Mouse (Mus musculus): ENCODE measurements around the gene Vmn1r65. TPM values are rescaled to one million over a fixed set of nuclear protein-coding genes. Genes with fewer than 3 reads are reported as not detected.
"Not testable (repeated sequence)": the region's sequence is repeated elsewhere in the genome, so short reads cannot be mapped to it uniquely, and the experiment has no call there.

Vmn1r65 gene
- total RNA-seq (2022) = not detected

- DNase-seq (ENCODE audit: low spot score in 2 of 2) = no peak
Measured at GRCm38 (mm10) chr7:6010910-6011309, at the start of gene Vmn1r65. Gene Vmn1r65, minus strand, starts transcription at chr7:6011010.

- no peak for DNase-seq (ENCODE audit: low spot score in 2 of 2)
Measured at GRCm38 (mm10) chr7:6044861-6045260, 34.1 kb upstream of the Vmn1r65 start, which contains the start of gene Nlrp4c. Gene Nlrp4c, plus strand, starts transcription at chr7:6045161.

- not testable (repeated sequence) for DNase-seq (ENCODE audit: low spot score in 2 of 2)
Measured at GRCm38 (mm10) chr7:5982426-5982825, 28.4 kb downstream of the Vmn1r65 start.

- not testable (repeated sequence) for DNase-seq (ENCODE audit: low spot score in 2 of 2)
Measured at GRCm38 (mm10) chr7:5972546-5972945, 38.3 kb downstream of the Vmn1r65 start.

Other genes with a start within 250 kb of the Vmn1r65 start
- not detected for gene Vmn1r63, start 205.6 kb downstream of the Vmn1r65 start, total RNA-seq (2022)
- not detected for gene Vmn1r64, start 126.5 kb downstream of the Vmn1r65 start, total RNA-seq (2022)
- not detected for gene Nlrp4c, start 34.2 kb upstream of the Vmn1r65 start, total RNA-seq (2022)
- 10 to 100 TPM; 22.1 to 29.3 (median 27.7) TPM for gene Zfp787, start 145.0 kb upstream of the Vmn1r65 start, total RNA-seq (2022)
- gene Zfp444, start 161.2 kb upstream of the Vmn1r65 start, total RNA-seq (2022) = 10 to 100 TPM; 45.2 to 59.5 (median 54.9) TPM
- gene Galp, start 186.1 kb upstream of the Vmn1r65 start, total RNA-seq (2022) = not detected
- not detected for gene Zscan5b, start 211.3 kb upstream of the Vmn1r65 start, total RNA-seq (2022)
- not detected for gene Epp13, start 241.7 kb upstream of the Vmn1r65 start, total RNA-seq (2022)

Data from layer of hippocampus, adult 8-10 months (tissue).